Mouse (Mus musculus) naive thymus-derived CD4-positive, alpha-beta T cell, adult 2 months (primary cell): Measurements from ENCODE around the gene Apobec1.
"Not testable (repeated sequence)": the region's sequence is repeated elsewhere in the genome, so short reads cannot be mapped to it uniquely, and the experiment has no call there.

Experiments used
- DNase-seq: peaks from one replicate; pipeline ENCODE4 v3.0.0-alpha.2; 2011; ENCODE audit warnings: low read depth

Gene Apobec1

DNA sequence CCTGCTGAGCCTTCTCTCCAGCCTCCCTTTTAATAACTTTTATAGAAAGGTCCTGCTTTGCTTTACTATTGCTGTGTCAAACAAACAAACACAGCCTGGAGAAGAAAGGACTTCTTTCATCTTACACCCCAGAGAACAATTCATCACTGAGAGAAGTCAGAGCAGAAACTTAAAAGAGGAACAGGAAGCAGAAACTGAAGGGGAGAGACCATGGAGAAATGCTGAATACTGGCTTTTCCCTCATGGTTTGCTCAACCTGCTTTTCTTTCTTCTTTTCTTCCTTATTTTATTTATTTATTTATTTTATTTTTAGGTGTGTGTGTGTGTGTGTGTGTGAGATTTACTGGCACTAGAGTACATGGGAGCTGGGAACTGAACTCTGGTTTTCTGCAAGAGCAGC lies 2.0 kb upstream of the Apobec1 start:
- DNase-seq, result no peak

DNA sequence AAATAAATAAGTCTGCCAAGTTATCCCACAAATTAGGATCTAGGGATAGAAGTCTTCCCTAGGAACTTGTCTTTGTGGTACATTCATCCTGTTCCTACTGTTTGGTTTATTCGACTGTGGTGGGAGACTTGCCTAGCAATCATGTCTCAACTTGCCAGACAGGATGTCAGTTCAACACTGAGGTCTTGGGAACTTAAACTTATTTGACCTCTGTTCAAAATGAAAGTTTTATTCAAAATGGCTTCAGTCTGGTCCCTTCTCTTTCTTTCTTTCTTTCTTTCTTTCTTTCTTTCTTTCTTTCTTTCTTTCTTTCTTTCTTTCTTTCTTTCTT lies 713 bp upstream of the Apobec1 start:
- DNase-seq, result no peak

DNA sequence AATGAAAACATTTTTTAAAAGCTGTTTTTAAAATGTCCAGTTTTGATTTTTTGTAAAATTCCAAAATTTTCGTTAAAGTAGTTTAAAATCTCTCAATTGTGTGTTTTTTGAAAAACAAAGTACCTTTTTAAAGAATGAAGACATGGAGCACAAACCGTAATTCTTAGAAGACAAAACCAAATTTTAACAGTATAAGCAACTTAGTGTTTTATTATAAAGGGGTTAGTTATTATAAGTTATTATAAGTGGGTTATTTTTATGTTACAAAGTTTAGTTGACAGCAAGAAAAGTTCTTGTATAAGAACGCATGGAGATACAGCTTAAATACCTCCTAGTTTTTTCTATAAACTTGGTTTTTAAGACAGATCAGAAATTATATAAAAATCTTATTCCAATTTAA lies 629 bp downstream of the Apobec1 start:
- no peak for DNase-seq

DNA sequence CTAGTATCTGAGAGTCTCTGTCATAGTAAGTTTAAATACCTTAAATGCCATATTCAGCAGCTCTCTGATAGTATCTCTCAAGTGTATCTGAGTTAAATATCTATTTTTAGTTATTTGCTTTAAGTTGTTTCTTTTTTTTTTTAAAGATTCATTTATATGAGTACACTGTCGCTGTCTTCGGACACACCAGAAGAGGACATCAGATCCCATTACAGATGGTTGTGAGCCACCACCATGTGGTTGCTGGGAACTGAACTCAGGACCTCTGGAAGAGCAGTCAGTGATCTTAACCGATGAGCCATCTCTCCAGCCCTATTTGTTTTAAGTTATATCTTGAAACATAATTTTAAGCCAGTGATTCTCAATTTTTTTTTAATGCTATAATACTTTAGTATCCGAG lies 1.2 kb downstream of the Apobec1 start:
- DNase-seq, result no peak

DNA sequence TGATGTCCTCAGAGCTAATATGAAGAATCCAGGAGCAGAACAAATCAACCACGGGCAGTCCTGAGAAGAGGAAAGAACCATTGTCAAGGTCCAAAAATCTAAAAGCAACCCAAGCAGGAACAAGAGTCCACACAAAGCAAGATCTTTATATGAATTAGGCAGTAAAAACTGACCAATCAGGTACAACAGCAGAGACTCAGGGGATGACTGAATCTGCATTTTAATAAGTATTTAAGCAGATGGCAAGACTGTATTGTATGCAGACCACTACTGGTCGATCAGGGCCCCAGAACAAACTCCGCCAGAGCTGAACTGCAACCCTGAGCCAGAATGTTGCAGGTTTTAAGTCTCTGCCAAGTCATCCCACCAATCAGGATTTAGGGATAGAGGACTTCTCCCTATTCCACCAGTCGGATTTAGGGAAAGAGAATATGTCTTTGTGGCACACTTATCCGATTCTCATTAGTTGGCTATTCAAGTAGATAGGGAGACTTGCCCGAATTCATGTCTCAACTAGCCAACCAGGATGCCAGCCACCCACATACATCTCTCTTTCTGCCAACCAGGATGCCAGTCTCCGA lies 2.1 kb downstream of the Apobec1 start:
- no peak for DNase-seq

DNA sequence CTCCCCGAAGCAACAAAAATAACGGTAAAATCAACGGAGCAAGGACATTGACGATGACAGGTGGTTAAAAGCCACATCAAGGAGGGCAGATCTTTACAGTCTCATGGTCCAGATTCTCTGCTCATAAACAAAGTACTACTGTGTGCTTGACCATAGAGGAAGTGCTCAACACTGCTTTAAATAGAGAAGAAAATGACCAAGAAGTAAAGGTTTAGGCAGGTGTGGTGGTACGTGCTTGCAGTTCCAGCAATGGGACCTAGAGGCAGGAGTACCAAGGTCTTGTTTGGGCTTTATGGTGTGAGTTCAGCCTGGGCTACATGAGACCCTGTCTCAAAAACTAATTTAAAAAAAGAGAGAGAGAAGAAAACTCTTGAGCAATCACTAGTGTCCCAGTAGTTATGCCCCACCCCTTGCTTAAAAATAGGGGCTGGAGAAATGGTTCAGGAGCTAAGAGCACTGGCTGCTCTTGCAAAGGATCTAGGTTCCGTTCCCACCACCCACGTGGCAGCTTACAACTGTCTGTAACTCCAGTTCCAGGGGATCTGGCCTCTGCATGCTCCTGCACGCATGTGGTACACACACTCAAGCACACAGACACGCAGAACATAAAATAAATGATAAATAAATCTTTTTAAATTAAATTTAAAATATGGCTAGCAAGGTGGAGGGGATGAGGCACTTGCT lies 3.0 kb downstream of the Apobec1 start:
- no peak for DNase-seq

DNA sequence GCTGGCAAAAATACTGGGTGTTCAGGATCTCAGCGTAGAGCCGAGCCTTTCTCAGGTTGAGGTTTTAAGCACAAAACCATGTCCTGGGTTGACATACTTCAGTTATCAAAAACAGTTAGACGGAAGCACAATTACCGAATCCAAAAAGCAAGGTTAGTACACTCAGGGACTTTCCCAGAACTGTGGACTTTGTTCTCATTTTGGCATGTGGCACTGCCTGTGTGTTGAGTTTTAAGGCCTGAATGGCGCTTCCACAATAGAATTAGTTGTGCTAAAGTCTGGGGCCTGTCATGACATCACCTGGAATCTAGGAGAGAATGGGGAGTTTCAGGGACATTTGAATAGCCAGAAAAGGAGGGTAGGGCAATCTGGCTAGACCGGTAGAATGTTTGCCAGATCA lies 3.8 kb downstream of the Apobec1 start:
- DNase-seq, result no peak

DNA sequence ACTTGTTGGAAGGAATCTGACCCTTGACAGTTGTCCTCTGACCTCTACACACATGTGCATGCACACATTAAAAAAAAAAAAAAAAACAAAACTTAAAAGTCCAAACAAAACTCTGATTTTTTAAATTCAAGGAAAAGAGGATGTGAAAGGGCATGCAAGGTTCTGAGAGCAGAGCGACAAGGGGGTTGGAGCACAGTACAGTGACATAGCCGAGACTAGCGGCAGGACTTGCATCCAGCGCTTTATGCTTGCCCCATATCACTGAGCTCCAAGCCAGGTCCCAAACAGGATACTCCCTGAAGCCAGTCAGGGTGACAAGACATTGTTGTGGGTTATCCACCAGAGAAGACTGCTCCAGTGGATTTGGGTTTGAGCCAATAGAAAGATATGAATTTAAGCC lies 4.2 kb downstream of the Apobec1 start:
- no peak for DNase-seq

DNA sequence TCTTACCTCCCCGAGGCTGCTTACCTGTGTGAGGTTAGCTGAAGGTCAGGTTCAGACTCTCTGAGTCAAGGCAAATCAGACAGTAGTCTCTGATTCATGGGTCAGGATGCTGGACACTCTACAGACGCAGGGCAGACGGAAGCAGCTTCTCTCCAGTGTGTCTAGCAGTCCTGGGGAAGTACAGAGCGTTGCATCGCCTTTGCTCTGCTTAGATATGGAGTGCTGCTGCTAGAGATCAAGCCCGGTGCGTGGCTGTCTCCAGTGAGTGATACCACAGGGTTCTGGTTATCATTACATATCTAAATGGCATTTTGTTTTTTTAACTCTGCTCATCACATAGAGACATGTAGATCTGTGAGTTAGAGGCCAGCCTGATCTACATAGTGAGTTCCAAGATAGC lies 5.6 kb downstream of the Apobec1 start:
- DNase-seq, result no peak

DNA sequence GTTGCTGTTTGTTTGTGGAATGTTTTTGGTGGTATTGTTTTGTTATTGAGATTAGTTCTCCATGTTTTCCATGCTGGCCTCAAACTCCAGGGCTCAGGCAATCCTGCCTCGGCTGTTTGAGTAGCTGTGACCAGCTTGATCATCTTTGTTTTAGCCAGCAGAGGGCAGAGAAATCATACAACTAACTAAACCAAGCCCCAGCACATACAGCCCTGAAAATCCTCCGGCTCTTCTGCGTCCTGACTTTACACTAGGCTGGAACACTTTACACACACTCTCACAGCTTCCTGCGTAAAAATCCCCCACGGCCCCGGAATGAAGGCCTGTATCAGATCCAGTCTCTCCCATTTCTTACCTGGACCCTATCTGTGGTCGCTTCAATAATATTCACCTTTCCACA lies 6.6 kb downstream of the Apobec1 start:
- DNase-seq, result peak; percentile 31

DNA sequence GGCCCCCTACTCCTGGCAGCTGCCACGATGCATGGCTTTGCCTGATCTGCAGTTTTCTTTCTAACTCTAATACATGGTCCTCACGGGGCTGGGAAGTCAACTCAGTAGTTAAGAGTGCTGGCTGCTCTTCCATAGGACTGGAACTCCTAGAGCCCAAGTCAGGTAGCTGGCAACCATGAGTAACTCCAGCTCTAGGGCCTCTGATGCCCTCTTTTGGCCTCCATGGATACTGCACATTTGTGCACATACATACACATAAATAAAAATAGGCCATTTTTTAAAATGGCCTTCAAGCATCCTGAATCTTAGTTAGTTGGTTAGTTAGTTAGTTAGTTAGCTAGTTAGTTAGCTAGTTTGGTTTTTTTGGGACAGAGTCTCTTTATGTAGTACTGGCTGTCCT lies 9.3 kb downstream of the Apobec1 start:
- no peak for DNase-seq

DNA sequence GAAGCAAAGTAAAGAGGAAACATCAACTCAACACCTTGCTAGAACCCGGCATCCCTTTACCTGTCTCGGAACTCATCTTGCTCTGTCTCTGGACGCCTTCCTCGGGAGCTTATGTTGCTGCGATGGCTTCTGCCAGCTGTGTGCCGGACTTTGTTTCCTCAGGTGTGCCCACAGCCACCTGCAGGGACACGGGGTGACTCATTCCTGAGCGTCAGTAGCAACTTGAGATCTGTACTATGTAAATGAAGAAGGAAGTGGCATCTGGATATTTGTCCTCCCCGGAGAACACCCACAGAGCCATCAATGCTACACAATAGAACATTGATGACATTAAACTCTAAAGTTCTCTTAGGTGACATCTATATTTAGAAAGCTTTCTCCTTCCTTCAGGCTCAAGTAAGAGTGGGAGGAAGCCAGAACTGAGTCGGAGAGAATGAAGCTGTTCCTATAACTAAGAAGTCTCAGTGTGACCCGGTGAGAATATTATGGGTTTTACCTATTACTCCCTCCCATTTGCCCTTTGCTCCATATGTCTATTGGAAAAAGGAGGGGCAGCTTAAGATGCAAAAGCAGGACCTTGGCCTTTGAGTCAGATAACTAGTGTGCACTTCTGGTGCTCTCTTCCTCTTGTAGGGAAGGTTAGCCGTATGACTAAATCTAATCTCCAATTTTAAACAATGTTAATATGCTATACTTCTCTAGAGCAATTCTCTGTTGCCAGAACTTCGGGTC lies 11.1 kb downstream of the Apobec1 start:
- no peak for DNase-seq

DNA sequence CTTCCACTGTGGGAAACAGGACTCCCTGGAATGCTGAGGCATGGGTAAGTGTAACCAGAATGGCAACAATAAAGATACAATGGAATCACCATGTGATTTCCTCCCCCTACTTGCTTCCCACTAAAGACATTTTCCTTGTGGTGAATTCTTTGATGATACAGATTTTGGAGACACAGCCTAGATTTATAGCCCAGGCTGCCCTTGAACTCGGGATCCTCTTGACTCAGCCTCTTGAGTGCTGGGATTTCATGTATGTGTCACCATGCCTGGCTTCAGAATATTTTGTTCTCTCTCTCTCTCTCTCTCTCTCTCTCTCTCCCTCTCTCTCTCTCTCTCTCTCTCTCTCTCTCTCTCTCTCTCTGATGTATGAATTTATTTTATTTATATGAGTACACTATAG lies 23.2 kb downstream of the Apobec1 start:
- DNase-seq, result no peak

DNA sequence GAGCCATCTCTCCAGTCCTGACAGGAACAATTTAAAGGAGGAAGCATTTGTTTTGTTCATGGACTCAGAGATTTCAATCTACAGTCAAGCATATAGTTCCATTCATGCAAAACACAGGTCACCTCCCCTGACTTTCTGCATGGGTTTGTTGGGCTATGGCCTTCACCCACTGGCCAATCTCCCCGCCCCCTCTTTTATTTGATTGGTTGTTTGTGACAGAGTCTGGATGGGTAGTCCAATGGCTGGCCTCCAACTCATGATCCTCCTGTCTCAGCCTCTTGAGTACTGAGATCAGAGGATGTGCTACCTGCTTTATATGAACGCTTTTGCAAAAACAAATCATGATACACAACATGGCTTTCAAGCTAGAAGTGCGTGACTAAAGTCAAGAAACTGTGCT lies 25.2 kb downstream of the Apobec1 start:
- DNase-seq, result no peak

DNA sequence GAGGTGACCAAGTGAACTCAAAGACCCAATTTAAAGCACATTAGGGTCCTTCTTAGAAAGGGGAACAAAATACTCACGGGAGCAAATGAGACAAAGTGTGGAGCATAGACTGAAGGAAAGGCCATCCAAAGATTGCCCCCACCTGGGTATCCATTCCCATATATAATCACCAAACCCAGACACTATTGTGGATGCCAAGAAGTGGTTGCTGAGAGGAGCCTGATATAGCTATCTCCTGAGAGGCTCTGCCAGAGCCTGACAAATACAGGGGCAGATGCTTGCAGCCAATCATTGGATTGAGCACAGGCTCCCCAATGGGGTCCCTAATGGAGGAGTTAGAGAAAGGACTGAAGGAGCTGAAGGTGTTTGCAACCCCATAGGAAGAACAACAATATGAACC lies 27.2 kb downstream of the Apobec1 start:
- not testable (repeated sequence) for DNase-seq

DNA sequence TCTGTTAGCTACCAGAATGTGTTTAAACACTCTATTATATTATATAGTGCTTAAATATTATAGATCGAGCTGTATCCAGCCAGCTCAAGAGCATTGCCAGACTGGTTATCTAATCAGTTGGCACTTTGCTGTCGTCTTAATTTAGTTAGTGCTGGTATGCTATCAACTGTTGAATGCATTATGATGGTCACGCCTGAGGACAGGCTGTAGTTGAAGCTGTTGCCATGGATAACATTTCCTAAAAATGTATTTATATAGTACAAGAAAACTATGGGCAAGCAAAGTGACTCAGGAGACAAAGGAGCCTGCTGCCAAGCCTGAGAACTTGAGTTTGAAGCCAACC lies 30.7 kb downstream of the Apobec1 start:
- no peak for DNase-seq

DNA sequence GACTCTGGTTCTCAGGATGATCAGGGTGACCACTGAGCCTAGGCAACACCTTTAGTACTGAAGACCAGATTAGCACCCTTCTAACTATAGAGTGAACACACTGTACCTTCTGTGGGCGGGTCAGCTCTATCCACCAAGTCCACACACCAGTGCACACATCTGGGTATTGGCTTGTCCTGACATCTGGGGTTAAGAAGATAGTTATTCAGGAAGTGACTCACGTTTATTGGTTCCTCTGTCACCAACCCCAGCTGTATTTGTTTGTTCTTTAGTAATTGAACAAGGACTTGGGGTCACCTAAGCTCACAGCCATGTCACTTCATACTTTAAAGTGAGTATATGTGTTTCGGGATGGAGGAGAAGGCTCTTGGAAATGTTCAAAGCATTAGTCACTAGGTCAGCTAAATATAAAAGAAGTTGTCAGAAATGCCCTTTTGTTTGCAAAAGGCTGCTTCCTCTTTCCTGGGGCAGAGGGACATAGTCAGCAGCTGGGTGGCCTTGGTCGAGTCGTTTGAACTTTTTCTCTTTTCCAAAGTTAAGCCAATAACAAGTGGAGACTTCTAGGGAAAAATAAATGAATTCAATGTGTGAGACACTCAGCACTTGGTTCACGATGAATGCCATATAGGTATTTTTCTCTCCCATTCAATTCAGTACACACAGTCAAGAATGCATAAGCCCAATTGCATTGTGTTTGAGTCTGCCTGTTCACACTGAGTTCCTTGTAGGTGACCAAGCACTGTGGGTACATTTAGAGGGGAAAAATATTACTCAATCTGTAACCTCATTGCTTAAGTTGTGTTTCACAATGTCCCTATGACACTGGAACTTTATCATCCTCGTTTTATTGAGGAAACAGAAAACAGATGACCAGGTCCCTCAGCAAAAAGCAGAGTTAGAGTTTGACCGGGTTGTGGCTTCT lies 31.3 kb downstream of the Apobec1 start:
- no peak for DNase-seq

DNA sequence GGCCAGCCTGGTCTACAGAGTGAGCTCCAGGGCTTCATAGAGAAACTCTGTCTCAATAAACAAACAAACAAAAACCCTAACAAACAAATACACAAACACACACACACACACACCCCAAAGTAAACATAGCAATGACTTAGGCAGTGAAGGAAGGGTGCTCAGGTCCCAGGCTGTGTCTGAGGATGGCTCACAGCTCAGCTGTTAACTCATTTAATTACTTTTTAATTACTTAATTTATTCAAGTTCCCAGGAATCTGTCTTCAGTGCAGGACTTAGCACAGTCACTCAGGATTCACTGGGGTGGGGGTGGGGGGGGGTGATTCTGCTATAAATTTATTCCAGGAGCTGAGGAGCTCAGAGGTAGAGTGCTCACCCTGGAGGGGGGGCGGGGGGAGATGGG lies 32.5 kb downstream of the Apobec1 start:
- no peak for DNase-seq

DNA sequence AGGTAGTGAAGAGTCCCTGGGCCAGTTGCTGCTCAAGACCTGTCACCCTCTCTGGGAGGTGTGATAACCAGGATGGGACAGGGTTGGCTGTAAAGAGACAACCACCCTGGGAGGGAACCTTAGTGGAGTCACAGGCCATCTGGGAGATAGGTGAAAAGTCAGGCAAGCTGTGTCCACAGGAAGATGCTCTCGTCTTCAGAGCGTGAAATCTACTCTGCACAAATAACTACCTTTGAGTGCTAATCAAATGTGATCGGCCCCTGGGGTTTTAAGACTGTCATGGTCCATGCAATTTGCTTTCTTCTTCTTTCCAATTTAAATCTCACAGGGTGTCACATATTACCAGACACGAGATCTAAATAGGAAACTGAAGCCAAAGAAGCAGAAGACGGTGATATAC lies 33.1 kb downstream of the Apobec1 start:
- DNase-seq, result no peak

DNA sequence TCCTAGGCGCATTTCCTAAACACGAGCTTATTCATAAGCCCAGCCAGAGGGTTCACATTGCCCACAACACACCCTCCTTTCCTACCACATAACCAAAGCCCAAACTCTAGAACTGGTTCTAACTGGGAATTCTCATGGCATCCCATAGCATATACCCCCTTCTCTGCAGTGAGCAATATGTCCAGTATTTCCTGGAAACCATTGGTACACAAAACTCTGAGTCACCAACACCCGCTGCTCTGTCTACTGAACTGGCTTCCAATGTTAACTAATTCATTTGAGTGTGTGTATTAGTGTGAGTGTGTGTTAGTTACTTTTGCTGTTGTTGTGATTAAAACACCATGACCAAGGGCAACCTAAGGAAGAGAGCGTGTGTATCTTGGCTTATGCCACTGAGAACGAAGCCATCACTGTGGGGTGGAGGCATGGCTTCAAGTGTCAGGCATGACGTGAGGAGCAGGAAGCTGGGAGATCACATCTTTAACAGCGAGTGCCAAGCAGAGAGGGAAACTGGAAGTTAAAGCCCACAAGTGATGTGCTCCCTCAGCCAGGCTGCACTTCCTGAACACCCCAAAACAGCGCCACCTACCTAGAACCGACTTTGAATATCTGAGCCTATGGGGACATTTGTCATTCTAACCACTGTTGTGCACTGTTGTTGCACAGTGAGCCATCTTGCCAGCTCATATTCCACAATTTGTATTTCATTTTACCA lies 37.0 kb downstream of the Apobec1 start:
- no peak for DNase-seq

DNA sequence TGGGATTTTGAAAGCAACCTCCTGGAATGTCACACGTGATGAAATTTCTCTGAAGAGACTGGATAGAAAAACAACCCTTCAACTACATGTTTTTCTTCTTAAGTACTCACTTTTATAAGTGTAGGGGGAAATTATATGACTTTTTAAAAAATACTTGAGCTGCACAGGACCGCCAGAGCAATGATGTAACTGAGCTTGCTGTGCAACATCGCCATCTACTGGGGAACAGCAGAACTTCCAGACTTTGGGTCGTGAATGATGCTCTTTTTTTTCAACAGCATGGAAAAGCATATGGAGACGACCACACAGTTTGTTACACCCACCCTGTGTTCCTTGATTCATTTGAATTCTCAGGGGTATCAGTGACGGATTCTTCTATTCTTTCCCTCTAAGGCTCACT lies 39.8 kb downstream of the Apobec1 start:
- DNase-seq, result peak; percentile 77

DNA sequence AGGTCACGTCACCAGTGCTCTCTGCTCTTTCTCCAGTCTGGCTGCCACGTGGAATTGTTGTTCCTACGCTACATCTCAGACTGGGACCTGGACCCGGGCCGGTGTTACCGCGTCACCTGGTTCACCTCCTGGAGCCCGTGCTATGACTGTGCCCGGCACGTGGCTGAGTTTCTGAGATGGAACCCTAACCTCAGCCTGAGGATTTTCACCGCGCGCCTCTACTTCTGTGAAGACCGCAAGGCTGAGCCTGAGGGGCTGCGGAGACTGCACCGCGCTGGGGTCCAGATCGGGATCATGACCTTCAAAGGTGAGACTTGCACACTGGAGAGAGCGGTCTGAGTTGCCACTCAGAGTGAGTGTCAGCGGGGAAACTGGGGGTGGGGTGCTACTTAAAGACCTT lies 41.2 kb downstream of the Apobec1 start:
- no peak for DNase-seq
